Mouse (Mus musculus): ENCODE results near the gene R3hdm1.

R3hdm1 gene

DNA sequence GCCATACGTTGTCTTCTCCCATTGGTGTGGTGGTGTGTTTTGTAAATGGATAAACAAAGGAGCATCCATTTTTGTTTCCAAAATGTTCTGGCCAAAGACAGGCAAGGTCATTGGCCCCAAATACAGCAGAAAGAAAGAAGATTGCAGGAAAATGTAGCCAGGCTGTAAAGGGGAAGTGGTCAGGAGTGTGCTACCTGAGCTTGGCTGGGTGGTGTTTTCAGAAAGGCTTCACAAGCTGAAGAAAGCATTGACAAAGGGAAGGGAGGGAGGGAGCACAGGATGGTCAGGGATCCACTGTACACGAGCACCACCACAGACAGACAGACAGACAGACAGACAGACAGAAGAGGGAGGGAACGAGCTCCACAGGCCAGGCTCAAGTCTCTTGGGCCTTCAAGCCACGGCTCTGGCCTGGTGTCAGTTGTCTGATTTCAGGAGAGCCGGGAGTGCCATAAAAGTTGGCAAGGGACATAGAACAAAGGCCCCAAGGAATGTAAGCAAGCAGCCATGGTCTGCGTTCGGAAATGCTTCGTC, 181.1 kb downstream of the R3hdm1 start:
- DNase-seq (ENCODE audit: extremely low spot score): no peak

DNA sequence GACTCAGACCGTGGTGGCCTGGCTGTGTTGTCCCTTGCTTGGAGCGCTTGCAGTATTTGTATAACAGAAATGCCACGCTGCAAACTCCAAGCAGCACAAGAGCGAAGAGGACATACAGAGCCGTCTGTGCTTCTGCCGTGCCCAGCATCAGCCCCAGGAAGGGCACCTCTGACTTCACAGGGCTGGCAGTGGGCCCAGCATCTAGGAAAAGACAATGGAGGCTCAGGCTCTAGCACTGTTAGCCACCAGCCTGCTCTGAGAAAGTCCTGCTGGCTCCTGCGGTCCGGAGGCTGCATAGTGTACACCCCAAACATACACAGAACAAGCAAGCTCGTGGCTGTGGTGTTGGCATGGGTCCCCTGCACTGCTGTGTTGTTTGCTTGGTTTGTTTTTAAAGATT, 182.0 kb downstream of the R3hdm1 start:
- DNase-seq (ENCODE audit: extremely low spot score): no peak

Measured in embryo, embryonic 9.5 days (tissue).